Mouse (Mus musculus): ENCODE data around the gene Kiss1.
A peak's percentile ranks its signal among the peaks of the same experiment; 100 is the strongest.

The Kiss1 gene

GRCm38 (mm10) chr1:133321267-133321925, at the start of gene Kiss1:
Gene Kiss1, plus strand, starts transcription at chr1:133321875.
- DNase-seq = no peak

GRCm38 (mm10) chr1:133274163-133274562, 47.5 kb upstream of the Kiss1 start:
- no peak for DNase-seq

GRCm38 (mm10) chr1:133276983-133277382, 44.7 kb upstream of the Kiss1 start:
- DNase-seq = no peak

- DNase-seq = no peak
Observed at GRCm38 (mm10) chr1:133278539-133278938, 43.1 kb upstream of the Kiss1 start.

GRCm38 (mm10) chr1:133278946-133279631, 42.6 kb upstream of the Kiss1 start:
- DNase-seq = no peak

- DNase-seq = no peak
Observed at GRCm38 (mm10) chr1:133279632-133280093, 42.0 kb upstream of the Kiss1 start.

GRCm38 (mm10) chr1:133280537-133280936, 41.1 kb upstream of the Kiss1 start:
- no peak for DNase-seq

- peak; percentile 57 for DNase-seq
Observed at GRCm38 (mm10) chr1:133285907-133286306, 35.8 kb upstream of the Kiss1 start.

- no peak for DNase-seq
Observed at GRCm38 (mm10) chr1:133287051-133287450, 34.6 kb upstream of the Kiss1 start.

- DNase-seq = peak; percentile 46
Observed at GRCm38 (mm10) chr1:133287880-133288279, 33.8 kb upstream of the Kiss1 start.

GRCm38 (mm10) chr1:133291888-133292287, 29.8 kb upstream of the Kiss1 start:
- no peak for DNase-seq

GRCm38 (mm10) chr1:133292608-133293007, 29.1 kb upstream of the Kiss1 start:
- DNase-seq = no peak

GRCm38 (mm10) chr1:133296376-133296775, 25.3 kb upstream of the Kiss1 start:
- no peak for DNase-seq

- no peak for DNase-seq
Observed at GRCm38 (mm10) chr1:133298816-133299215, 22.9 kb upstream of the Kiss1 start.

GRCm38 (mm10) chr1:133302540-133302939, 19.1 kb upstream of the Kiss1 start:
- DNase-seq = peak; percentile 77

- peak; percentile 88 for DNase-seq
Observed at GRCm38 (mm10) chr1:133306842-133307241, 14.8 kb upstream of the Kiss1 start.

GRCm38 (mm10) chr1:133307318-133307717, 14.4 kb upstream of the Kiss1 start:
- peak; percentile 56 for DNase-seq

- peak; percentile 92 for DNase-seq
Observed at GRCm38 (mm10) chr1:133309652-133310267, 11.9 kb upstream of the Kiss1 start, which contains the start of gene Golt1a. Gene Golt1a, plus strand, starts transcription at chr1:133309800.

GRCm38 (mm10) chr1:133311240-133311639, 10.4 kb upstream of the Kiss1 start:
- no peak for DNase-seq

GRCm38 (mm10) chr1:133311946-133312345, 9.7 kb upstream of the Kiss1 start:
- DNase-seq = no peak

- peak; percentile 68 for DNase-seq
Observed at GRCm38 (mm10) chr1:133314364-133314763, 7.3 kb upstream of the Kiss1 start.

- no peak for DNase-seq
Observed at GRCm38 (mm10) chr1:133315775-133316174, 5.9 kb upstream of the Kiss1 start.

- no peak for DNase-seq
Observed at GRCm38 (mm10) chr1:133316577-133316976, 5.1 kb upstream of the Kiss1 start.

GRCm38 (mm10) chr1:133317149-133317548, 4.5 kb upstream of the Kiss1 start:
- no peak for DNase-seq
